Mouse (Mus musculus) heart, postnatal 0 days (tissue): ENCODE results near the gene Rtl10.

Source experiments
- CTCF ChIP-seq: IDR thresholded peaks from 2 replicates; pipeline ENCODE4 v1.5.1; 2016; ENCODE audit warnings: antibody characterized with exemption, control low read depth, low read depth
- EP300 ChIP-seq: IDR thresholded peaks from 2 replicates; pipeline ENCODE4 v1.6.1; 2016; ENCODE audit warnings: antibody characterized with exemption, low read depth

- TF ChIP-seq CTCF (no peak), EP300 (no peak)
Measured at GRCm38 (mm10) chr16:18459955-18460370, 38.7 kb upstream of the Rtl10 start.
